Mouse (Mus musculus) midbrain, embryonic 12.5 days (tissue): Measurements from ENCODE around the gene Smcr8. TPM values are rescaled to one million over a fixed set of nuclear protein-coding genes. Genes with fewer than 3 reads are reported as not detected.

ENCODE experiments used
- ATAC-seq: fragments of 200-750 bp; cut with Nextera tagmentation; 2 replicates; pipeline ENCODE4 v1.8.0; 2017; ENCODE audit warnings: low read depth, moderate TSS enrichment, moderate library complexity; ENCODE audit not compliant: low FRiP score
- H3K27ac ChIP-seq: fragments of 300-500 bp; sonication (generic); replicated peaks from 2 replicates; pipeline ENCODE4 v1.5.1; 2016; ENCODE audit warnings: mild to moderate bottlenecking
- H3K27me3 ChIP-seq: fragments of 300-500 bp; sonication (generic); 2 replicates; pipeline ENCODE4 v1.6.1; 2016; ENCODE audit warnings: mild to moderate bottlenecking
- H3K36me3 ChIP-seq: fragments of 300-500 bp; sonication (generic); 2 replicates; pipeline ENCODE4 v1.6.1; 2016
- H3K4me1 ChIP-seq: fragments of 300-500 bp; sonication (generic); 2 replicates; pipeline ENCODE4 v1.6.1; 2016
- H3K4me2 ChIP-seq: fragments of 300-500 bp; sonication (generic); replicated peaks from 2 replicates; pipeline ENCODE4 v1.6.1; 2016; ENCODE audit warnings: mild to moderate bottlenecking, moderate library complexity
- H3K4me3 ChIP-seq: fragments of 300-500 bp; sonication (generic); 2 replicates; pipeline ENCODE4 v1.5.1; 2016; ENCODE audit warnings: mild to moderate bottlenecking
- H3K9ac ChIP-seq: fragments of 300-500 bp; sonication (generic); replicated peaks from 2 replicates; pipeline ENCODE4 v1.6.1; 2016; ENCODE audit warnings: mild to moderate bottlenecking, moderate library complexity
- H3K9me3 ChIP-seq: fragments of 300-500 bp; sonication (generic); 2 replicates; pipeline ENCODE4 v1.6.1; 2016; ENCODE audit warnings: mild to moderate bottlenecking
- WGBS: fragments of 180-500 bp; shearing (Covaris S2); methylation state at CpG from one replicate; pipeline ENCODE4 v1.1.7; 2016; 5-methylcytosine and 5-hydroxymethylcytosine counted together
- microRNA-seq: library from miRNA; unstranded; fragments of <30 nt; microRNA quantifications from one replicate; pipeline ENCODE4, GENCODE M21; 2017
- polyA plus RNA-seq: library from polyadenylated mRNA; unstranded; fragments of >200 nt; fragmentation: Nextera tagmentation; extraction: Ambion mirVana; gene quantifications from 2 replicates; pipeline ENCODE4 v1.2.1, GENCODE M21; 2016

Smcr8 gene
- polyA plus RNA-seq, 1 experiment from 2014 or later = 11.3 TPM

DNA sequence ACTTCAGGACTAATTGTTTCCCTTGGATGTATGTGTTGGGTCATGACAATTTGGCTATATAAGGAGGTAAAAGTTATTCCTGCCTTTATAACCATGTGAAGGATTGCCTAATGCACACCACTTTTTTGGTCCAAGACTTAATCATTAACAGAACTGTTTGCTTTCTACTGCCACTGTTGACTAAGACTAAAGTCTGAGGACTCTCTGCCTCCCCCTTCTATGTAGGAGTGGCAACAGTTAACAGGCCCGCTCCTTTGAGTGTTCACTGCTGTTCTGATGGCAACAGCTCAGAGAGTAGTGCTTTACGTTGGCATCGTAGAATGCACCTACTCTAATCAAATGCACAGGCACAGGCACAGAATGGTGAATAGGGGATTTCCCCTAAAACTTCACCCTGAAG lies 47.9 kb downstream of the Smcr8 start:
- no peak overlapping the region for H3K4me3 ChIP-seq
- H3K36me3 ChIP-seq = no peaks in the 10 kb centered on the region
- H3K9me3 ChIP-seq = no peaks in the 10 kb centered on the region
- H3K4me2 ChIP-seq = no peak overlapping the region
- H3K4me1 ChIP-seq = no peaks in the 10 kb centered on the region
- no peak overlapping the region for H3K9ac ChIP-seq
- ATAC-seq = no peak
- H3K27ac ChIP-seq = no peak overlapping the region
- 89% methylated on average over 3 of the region's 3 CpGs for WGBS
- no peaks in the 10 kb centered on the region for H3K27me3 ChIP-seq

DNA sequence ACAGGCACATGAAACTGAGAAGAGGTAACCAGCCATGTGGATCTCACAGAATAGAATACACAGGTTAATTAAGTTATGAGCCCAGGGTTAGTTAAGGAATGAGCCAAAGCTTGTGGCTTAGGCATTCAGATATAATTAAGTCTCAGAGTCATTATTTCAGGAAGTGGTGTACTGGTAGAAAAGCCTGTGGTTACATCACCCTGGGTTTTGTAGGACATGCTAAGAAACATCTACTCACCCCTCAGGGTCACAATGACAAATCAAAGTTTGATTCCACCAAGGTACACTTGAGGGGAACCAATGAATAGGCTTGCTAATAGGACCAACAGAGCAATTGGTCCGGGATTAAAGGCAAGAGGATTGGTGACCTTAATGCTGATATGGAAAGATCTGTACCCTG lies 49.4 kb downstream of the Smcr8 start:
- Histone ChIP-seq H3K4me2 (no peak overlapping the region), H3K9ac (no peak overlapping the region), H3K36me3 (no peaks in the 10 kb centered on the region), H3K27ac (no peak overlapping the region), H3K4me1 (peaks cover 8% of the 10 kb centered on the region), H3K4me3 (no peak overlapping the region), H3K9me3 (no peaks in the 10 kb centered on the region), H3K27me3 (no peaks in the 10 kb centered on the region)
- ATAC-seq = no peak
- WGBS = 34% methylated on average over 1 of the region's 1 CpGs

DNA sequence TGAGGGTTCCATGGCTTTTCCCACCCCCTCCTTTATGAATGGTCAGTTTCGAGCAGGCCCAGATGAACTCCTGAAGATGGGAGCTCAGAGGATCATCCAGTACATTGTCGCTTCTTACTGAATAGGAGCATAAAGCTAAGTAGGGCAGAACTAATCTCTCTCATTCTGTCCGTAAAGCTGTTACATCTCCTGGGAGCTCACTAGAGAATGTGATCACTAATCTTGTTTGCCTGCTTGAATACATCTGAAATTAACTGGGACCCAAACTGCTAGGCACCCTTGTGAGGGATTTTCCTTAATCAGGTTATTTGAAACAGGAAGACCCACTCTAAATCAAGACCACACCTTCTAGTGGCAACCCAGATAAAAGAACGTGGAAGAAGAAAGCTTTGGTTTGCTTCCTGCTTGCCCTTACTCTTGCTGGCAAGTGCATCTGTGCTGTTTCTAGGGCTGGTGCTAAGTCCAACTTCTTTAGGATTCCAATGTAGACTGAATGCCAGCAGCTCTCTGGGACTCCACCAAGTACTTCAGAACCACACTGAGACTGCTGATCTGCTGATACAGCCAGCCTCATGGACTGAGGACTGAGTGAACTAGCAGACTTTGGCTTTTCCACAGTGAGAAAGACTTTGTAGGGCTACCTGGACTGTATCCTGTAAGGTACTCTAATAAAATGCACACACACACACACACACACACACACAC lies 50.1 kb downstream of the Smcr8 start:
- H3K27me3 ChIP-seq = no peaks in the 10 kb centered on the region
- no peak overlapping the region for H3K27ac ChIP-seq
- H3K36me3 ChIP-seq = no peaks in the 10 kb centered on the region
- no peak overlapping the region for H3K9ac ChIP-seq
- 12% methylated on average over 4 of the region's 4 CpGs for WGBS
- no peaks in the 10 kb centered on the region for H3K9me3 ChIP-seq
- ATAC-seq = no peak
- H3K4me2 ChIP-seq = no peak overlapping the region
- no peak overlapping the region for H3K4me3 ChIP-seq
- H3K4me1 ChIP-seq = peaks cover 8% of the 10 kb centered on the region

DNA sequence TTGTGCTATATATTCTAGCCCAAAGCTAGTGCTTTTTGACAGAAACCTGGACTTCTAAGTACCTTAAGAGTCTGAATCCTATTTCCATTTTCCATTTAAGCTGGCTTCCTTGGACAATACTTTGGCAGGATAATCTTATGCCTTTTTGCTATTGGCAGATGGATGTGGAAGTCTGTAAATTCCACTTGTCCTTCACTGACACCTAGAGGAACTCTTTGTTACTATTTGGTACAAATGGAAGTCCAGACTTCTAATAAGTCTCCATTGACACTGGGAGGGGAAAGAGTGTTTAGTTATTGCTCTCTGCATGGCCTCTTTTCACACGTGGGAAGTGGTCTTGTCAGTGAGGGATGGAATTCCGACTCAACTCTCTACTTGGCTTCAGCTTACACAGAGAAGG lies 51.6 kb downstream of the Smcr8 start:
- 46% methylated on average over 2 of the region's 2 CpGs for WGBS
- Histone ChIP-seq H3K9me3 (no peaks in the 10 kb centered on the region), H3K9ac (no peak overlapping the region), H3K4me2 (no peak overlapping the region), H3K36me3 (no peaks in the 10 kb centered on the region), H3K4me3 (no peak overlapping the region), H3K27me3 (no peaks in the 10 kb centered on the region), H3K27ac (no peak overlapping the region), H3K4me1 (peaks cover 8% of the 10 kb centered on the region)
- ATAC-seq = no peak

DNA sequence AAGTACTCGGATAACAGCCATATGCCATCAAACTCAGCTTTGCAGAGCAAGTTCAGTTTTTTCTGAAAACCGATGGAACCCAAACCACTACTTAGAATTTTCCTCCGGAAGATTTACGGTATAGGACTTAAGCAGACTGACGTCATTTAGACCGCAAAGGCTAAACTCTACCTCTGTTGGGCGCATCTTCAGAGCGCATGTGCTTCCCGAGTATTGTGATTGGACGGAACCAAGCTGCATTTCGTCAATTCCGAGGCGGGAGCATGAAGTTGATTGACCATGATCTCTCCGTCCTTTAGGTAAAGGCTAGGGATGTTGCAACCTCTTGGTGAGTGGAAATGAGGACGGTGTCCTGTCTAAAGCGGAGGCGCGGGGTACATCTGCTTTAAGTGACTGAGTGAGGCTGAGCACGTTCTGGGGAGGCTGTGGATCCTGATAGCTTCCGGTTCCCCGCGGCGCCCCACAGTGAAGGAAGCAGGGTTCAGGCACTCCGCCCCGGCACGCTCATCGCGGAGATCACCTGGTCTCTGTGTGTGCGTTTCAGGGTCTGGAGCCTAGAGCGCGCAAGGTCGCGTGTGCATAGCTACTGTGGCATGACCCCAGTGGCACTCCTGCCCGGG lies 53.2 kb downstream of the Smcr8 start, which contains the start of gene Dhrs7b:
Gene Dhrs7b, plus strand, starts transcription at position 199 of the 620 bp plus-strand sequence.
- H3K27me3 ChIP-seq = no peaks in the 10 kb centered on the region
- H3K27ac ChIP-seq = peak within 1 kb of the TSS; percentile 50; the same call in 1 of the 2 replicates
- peaks cover 8% of the 10 kb centered on the region for H3K4me1 ChIP-seq
- H3K9me3 ChIP-seq = no peaks in the 10 kb centered on the region
- peak within 1 kb of the TSS; percentile 79 for H3K9ac ChIP-seq
- peak within 1 kb of the TSS; percentile 62 for H3K4me3 ChIP-seq
- no peaks in the 10 kb centered on the region for H3K36me3 ChIP-seq
- peak within 1 kb of the TSS; percentile 75 for H3K4me2 ChIP-seq
- under 1% methylated on average over 34 of the region's 34 CpGs for WGBS
- peak; percentile 87 for ATAC-seq

DNA sequence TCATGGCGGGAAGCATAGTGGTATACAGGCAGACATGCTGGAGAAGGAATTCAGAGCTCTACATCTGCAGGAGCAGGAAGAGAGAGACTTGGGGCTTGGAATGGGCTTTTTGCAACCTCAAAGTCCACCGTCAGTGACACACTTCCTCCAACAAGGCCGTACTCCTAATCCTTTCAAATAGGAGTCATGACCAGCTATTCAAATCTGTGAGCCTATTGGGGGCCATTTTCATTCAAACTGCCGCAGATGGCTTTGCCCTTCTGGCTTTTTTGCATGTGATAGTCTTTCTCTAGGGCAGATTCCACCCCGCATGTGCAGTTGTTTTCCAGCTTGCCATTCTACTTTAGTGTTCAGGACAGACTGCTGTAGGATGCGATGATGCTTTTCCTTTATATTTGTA lies 59.6 kb downstream of the Smcr8 start:
- no peak overlapping the region for H3K27ac ChIP-seq
- ATAC-seq = no peak
- WGBS = 93% methylated on average over 6 of the region's 6 CpGs

More for the DNA sequence above, 59.6 kb downstream of the Smcr8 start:
- Histone ChIP-seq H3K4me1 (no peaks in the 10 kb centered on the region), H3K9me3 (no peaks in the 10 kb centered on the region), H3K27me3 (no peaks in the 10 kb centered on the region), H3K4me3 (no peak overlapping the region), H3K9ac (no peak overlapping the region), H3K4me2 (no peak overlapping the region), H3K36me3 (peaks cover 2% of the 10 kb centered on the region; the same call in 1 of the 2 replicates)

Small RNAs within 50 kb of the gene (microRNA-seq; reads per million reads assigned to microRNA genes)
- gene Mir5100 = 4.4 reads per million, percentile 17 among the genes with 10 or more reads in this experiment

Other genes with a start within 250 kb of the Smcr8 start
- 33.8 and 40.1 TPM in 2 replicates for gene Alkbh5, start 241.1 kb upstream of the Smcr8 start, polyA plus RNA-seq
- 135 TPM in 2 replicates for gene Llgl1, start 77.8 kb upstream of the Smcr8 start, polyA plus RNA-seq
- 76.1 and 76.9 TPM in 2 replicates for gene Flii, start 50.3 kb upstream of the Smcr8 start, polyA plus RNA-seq
- gene Mief2, start 49.1 kb upstream of the Smcr8 start, polyA plus RNA-seq = 14.3 and 15.2 TPM in 2 replicates
- 17.8 and 20.5 TPM in 2 replicates for gene Top3a, start 159 bp upstream of the Smcr8 start, polyA plus RNA-seq
- 36.4 and 40.0 TPM in 2 replicates for gene Shmt1, start 34.2 kb downstream of the Smcr8 start, polyA plus RNA-seq
- 24.7 and 26.2 TPM in 2 replicates for gene Dhrs7b, start 53.1 kb downstream of the Smcr8 start, polyA plus RNA-seq
- 48.3 and 49.7 TPM in 2 replicates for gene Tmem11, start 101.7 kb downstream of the Smcr8 start, polyA plus RNA-seq
- 24.3 and 27.3 TPM in 2 replicates for gene Natd1, start 137.2 kb downstream of the Smcr8 start, polyA plus RNA-seq
- gene Map2k3, start 154.5 kb downstream of the Smcr8 start, polyA plus RNA-seq = 39.2 and 41.9 TPM in 2 replicates
- 0.45 and 0.50 TPM in 2 replicates for gene Kcnj12, start 245.0 kb downstream of the Smcr8 start, polyA plus RNA-seq